Mouse (Mus musculus): ENCODE data around the gene Dgki. TPM values are rescaled to one million over a fixed set of nuclear protein-coding genes. Genes with fewer than 3 reads are reported as not detected.

Gene Dgki
- polyA plus RNA-seq, 1 experiment from 2014 or later: 5.9 TPM

GRCm38 (mm10) chr6:36843031-36843488, 456.9 kb downstream of the Dgki start:
- Histone ChIP-seq H3K4me3 (no peak overlapping the region), H3K4me2 (no peak overlapping the region), H3K27me3 (no peaks in the 10 kb centered on the region), H3K4me1 (replicated peaks) (peaks cover 3% of the 10 kb centered on the region; the same call in 1 of the 2 replicates), H3K9ac (no peak overlapping the region), H3K9me3 (no peaks in the 10 kb centered on the region), H3K27ac (no peak overlapping the region), H3K36me3 (peaks cover 9% of the 10 kb centered on the region)
- no peak for ATAC-seq (ENCODE audit: low FRiP score)
- WGBS: 62% methylated on average over 3 of the region's 3 CpGs

GRCm38 (mm10) chr6:36842101-36842922, 457.7 kb downstream of the Dgki start:
- H3K36me3 ChIP-seq: peaks cover 9% of the 10 kb centered on the region
- no peak for ATAC-seq (ENCODE audit: low FRiP score)
- no peaks in the 10 kb centered on the region for H3K27me3 ChIP-seq
- peaks cover 3% of the 10 kb centered on the region; the same call in 1 of the 2 replicates for H3K4me1 ChIP-seq (replicated peaks)
- H3K27ac ChIP-seq: no peak overlapping the region
- no peak overlapping the region for H3K4me3 ChIP-seq
- H3K9ac ChIP-seq: no peak overlapping the region
- 79% methylated on average over 5 of the region's 5 CpGs for WGBS
- H3K4me2 ChIP-seq: no peak overlapping the region
- no peaks in the 10 kb centered on the region for H3K9me3 ChIP-seq

GRCm38 (mm10) chr6:36841701-36842100, 458.3 kb downstream of the Dgki start:
- H3K4me2 ChIP-seq: no peak overlapping the region
- H3K4me3 ChIP-seq: no peak overlapping the region
- WGBS: 73% methylated on average over 3 of the region's 3 CpGs
- ATAC-seq (ENCODE audit: low FRiP score): no peak
- peaks cover 3% of the 10 kb centered on the region for H3K36me3 ChIP-seq
- H3K9ac ChIP-seq: no peak overlapping the region
- H3K9me3 ChIP-seq: no peaks in the 10 kb centered on the region
- no peaks in the 10 kb centered on the region for H3K27me3 ChIP-seq
- no peak overlapping the region for H3K27ac ChIP-seq
- peaks cover 3% of the 10 kb centered on the region; the same call in 1 of the 2 replicates for H3K4me1 ChIP-seq (replicated peaks)

- Histone ChIP-seq H3K27me3 (no peaks in the 10 kb centered on the region), H3K4me2 (no peak overlapping the region), H3K27ac (no peak overlapping the region), H3K4me1 (replicated peaks) (peaks cover 3% of the 10 kb centered on the region; the same call in 1 of the 2 replicates), H3K4me3 (no peak overlapping the region), H3K9me3 (no peaks in the 10 kb centered on the region), H3K36me3 (no peaks in the 10 kb centered on the region), H3K9ac (no peak overlapping the region)
- no peak for ATAC-seq (ENCODE audit: low FRiP score)
Measured at GRCm38 (mm10) chr6:36841174-36841573, 458.8 kb downstream of the Dgki start.

GRCm38 (mm10) chr6:36838747-36839146, 461.2 kb downstream of the Dgki start:
- no peaks in the 10 kb centered on the region for H3K36me3 ChIP-seq
- H3K4me1 ChIP-seq (replicated peaks): peaks cover 3% of the 10 kb centered on the region; the same call in 1 of the 2 replicates
- H3K9ac ChIP-seq: no peak overlapping the region
- ATAC-seq (ENCODE audit: low FRiP score): no peak
- 97% methylated on average over 1 of the region's 1 CpGs for WGBS
- H3K9me3 ChIP-seq: no peaks in the 10 kb centered on the region
- no peaks in the 10 kb centered on the region for H3K27me3 ChIP-seq
- H3K27ac ChIP-seq: no peak overlapping the region
- H3K4me2 ChIP-seq: no peak overlapping the region
- H3K4me3 ChIP-seq: no peak overlapping the region

GRCm38 (mm10) chr6:36835351-36835750, 464.6 kb downstream of the Dgki start:
- WGBS: 80% methylated on average over 3 of the region's 3 CpGs
- Histone ChIP-seq H3K4me2 (no peak overlapping the region), H3K4me3 (no peak overlapping the region), H3K4me1 (replicated peaks) (no peaks in the 10 kb centered on the region), H3K27me3 (no peaks in the 10 kb centered on the region), H3K27ac (no peak overlapping the region), H3K9ac (no peak overlapping the region), H3K36me3 (no peaks in the 10 kb centered on the region), H3K9me3 (no peaks in the 10 kb centered on the region)
- no peak for ATAC-seq (ENCODE audit: low FRiP score)

GRCm38 (mm10) chr6:36834695-36835265, 465.2 kb downstream of the Dgki start:
- Histone ChIP-seq H3K4me3 (no peak overlapping the region), H3K36me3 (no peaks in the 10 kb centered on the region), H3K4me1 (replicated peaks) (no peaks in the 10 kb centered on the region), H3K27me3 (no peaks in the 10 kb centered on the region), H3K9me3 (no peaks in the 10 kb centered on the region), H3K27ac (no peak overlapping the region), H3K4me2 (no peak overlapping the region), H3K9ac (no peak overlapping the region)
- WGBS: 80% methylated on average over 4 of the region's 4 CpGs
- ATAC-seq (ENCODE audit: low FRiP score): no peak

- H3K27me3 ChIP-seq: no peaks in the 10 kb centered on the region
- H3K4me1 ChIP-seq (replicated peaks): no peaks in the 10 kb centered on the region
- H3K4me3 ChIP-seq: no peak overlapping the region
- no peaks in the 10 kb centered on the region for H3K36me3 ChIP-seq
- no peak overlapping the region for H3K27ac ChIP-seq
- H3K4me2 ChIP-seq: no peak overlapping the region
- H3K9ac ChIP-seq: no peak overlapping the region
- no peak for ATAC-seq (ENCODE audit: low FRiP score)
- 74% methylated on average over 4 of the region's 4 CpGs for WGBS
- no peaks in the 10 kb centered on the region for H3K9me3 ChIP-seq
Measured at GRCm38 (mm10) chr6:36832681-36833080, 467.3 kb downstream of the Dgki start.

GRCm38 (mm10) chr6:36832207-36832606, 467.8 kb downstream of the Dgki start:
- H3K9me3 ChIP-seq: no peaks in the 10 kb centered on the region
- no peaks in the 10 kb centered on the region for H3K27me3 ChIP-seq
- H3K36me3 ChIP-seq: no peaks in the 10 kb centered on the region
- no peak overlapping the region for H3K27ac ChIP-seq
- no peak overlapping the region for H3K4me2 ChIP-seq
- no peak for ATAC-seq (ENCODE audit: low FRiP score)
- H3K4me3 ChIP-seq: no peak overlapping the region
- 84% methylated on average over 2 of the region's 2 CpGs for WGBS
- no peaks in the 10 kb centered on the region for H3K4me1 ChIP-seq (replicated peaks)
- no peak overlapping the region for H3K9ac ChIP-seq

GRCm38 (mm10) chr6:36830371-36830925, 469.5 kb downstream of the Dgki start:
- ATAC-seq (ENCODE audit: low FRiP score): no peak
- WGBS: 80% methylated on average over 9 of the region's 9 CpGs
- no peaks in the 10 kb centered on the region for H3K9me3 ChIP-seq
- H3K27me3 ChIP-seq: no peaks in the 10 kb centered on the region
- no peak overlapping the region for H3K9ac ChIP-seq
- H3K4me3 ChIP-seq: no peak overlapping the region
- H3K36me3 ChIP-seq: no peaks in the 10 kb centered on the region
- no peak overlapping the region for H3K4me2 ChIP-seq
- H3K4me1 ChIP-seq (replicated peaks): no peaks in the 10 kb centered on the region
- no peak overlapping the region for H3K27ac ChIP-seq

GRCm38 (mm10) chr6:36819784-36820050, 480.3 kb downstream of the Dgki start:
- ATAC-seq (ENCODE audit: low FRiP score): no peak
- Histone ChIP-seq H3K9me3 (0 out of 2 replicates have a peak, but pooled peaks cover 3% of the 10 kb centered on the region), H3K4me2 (no peak overlapping the region), H3K9ac (no peak overlapping the region), H3K4me3 (no peak overlapping the region), H3K36me3 (no peaks in the 10 kb centered on the region), H3K4me1 (replicated peaks) (peaks cover 6% of the 10 kb centered on the region), H3K27me3 (no peaks in the 10 kb centered on the region), H3K27ac (peak overlapping the region; percentile 59)

- no peaks in the 10 kb centered on the region for H3K27me3 ChIP-seq
- no peak overlapping the region for H3K9ac ChIP-seq
- H3K4me1 ChIP-seq (replicated peaks): peaks cover 6% of the 10 kb centered on the region
- WGBS: 39% methylated on average over 8 of the region's 8 CpGs
- H3K9me3 ChIP-seq: no peaks in the 10 kb centered on the region
- H3K36me3 ChIP-seq: no peaks in the 10 kb centered on the region
- H3K4me3 ChIP-seq: no peak overlapping the region
- no peak overlapping the region for H3K4me2 ChIP-seq
- ATAC-seq (ENCODE audit: low FRiP score): peak; percentile 94
- peak overlapping the region; percentile 59 for H3K27ac ChIP-seq
Measured at GRCm38 (mm10) chr6:36819019-36819783, 480.8 kb downstream of the Dgki start.
